Mouse (Mus musculus) spleen, postnatal 14 days (tissue): Measurements from ENCODE around the gene Hectd1.

ENCODE experiments used
- DNase-seq, 2 experiments: peaks; one replicate each; pipeline ENCODE4 v3.0.0; 2021 to 2022; ENCODE audit warnings: low spot score in 2 of 2

Hectd1 gene

GRCm38 (mm10) chr12:51768702-51769101 is 60.6 kb downstream of the Hectd1 start:
- no peak for DNase-seq

GRCm38 (mm10) chr12:51767454-51767853 is 61.9 kb downstream of the Hectd1 start:
- no peak for DNase-seq

- DNase-seq, result no peak
Measured at GRCm38 (mm10) chr12:51759374-51759773, 70.0 kb downstream of the Hectd1 start.

- DNase-seq, result no peak
Measured at GRCm38 (mm10) chr12:51756599-51756961, 72.8 kb downstream of the Hectd1 start.

- DNase-seq, result no peak
Measured at GRCm38 (mm10) chr12:51755938-51756598, 73.3 kb downstream of the Hectd1 start.

- DNase-seq, result no peak
Measured at GRCm38 (mm10) chr12:51747348-51747747, 82.0 kb downstream of the Hectd1 start.

GRCm38 (mm10) chr12:51744957-51745356 is 84.4 kb downstream of the Hectd1 start:
- no peak for DNase-seq

GRCm38 (mm10) chr12:51741690-51742089 is 87.6 kb downstream of the Hectd1 start:
- DNase-seq, result peak in 1 of 2 experiments; percentile 33

- DNase-seq, result no peak
Measured at GRCm38 (mm10) chr12:51736807-51737206, 92.5 kb downstream of the Hectd1 start.

- no peak for DNase-seq
Measured at GRCm38 (mm10) chr12:51736381-51736780, 93.0 kb downstream of the Hectd1 start.

- DNase-seq, result no peak
Measured at GRCm38 (mm10) chr12:51735840-51736271, 93.5 kb downstream of the Hectd1 start.

- DNase-seq, result no peak
Measured at GRCm38 (mm10) chr12:51734605-51735211, 94.6 kb downstream of the Hectd1 start.

GRCm38 (mm10) chr12:51729827-51730226 is 99.5 kb downstream of the Hectd1 start:
- DNase-seq, result no peak

GRCm38 (mm10) chr12:51729058-51729457 is 100.3 kb downstream of the Hectd1 start:
- no peak for DNase-seq

GRCm38 (mm10) chr12:51721836-51722235 is 107.5 kb downstream of the Hectd1 start:
- DNase-seq, result no peak

- DNase-seq, result no peak
Measured at GRCm38 (mm10) chr12:51718617-51719016, 110.7 kb downstream of the Hectd1 start.

- no peak for DNase-seq
Measured at GRCm38 (mm10) chr12:51712685-51713084, 116.7 kb downstream of the Hectd1 start.

- DNase-seq, result no peak
Measured at GRCm38 (mm10) chr12:51710154-51710553, 119.2 kb downstream of the Hectd1 start.

- DNase-seq, result no peak
Measured at GRCm38 (mm10) chr12:51709741-51710140, 119.6 kb downstream of the Hectd1 start.

- no peak for DNase-seq
Measured at GRCm38 (mm10) chr12:51708941-51709686, 120.2 kb downstream of the Hectd1 start.

GRCm38 (mm10) chr12:51706673-51707235 is 122.6 kb downstream of the Hectd1 start:
- no peak for DNase-seq

GRCm38 (mm10) chr12:51705778-51706177 is 123.6 kb downstream of the Hectd1 start:
- DNase-seq, result no peak

- DNase-seq, result no peak
Measured at GRCm38 (mm10) chr12:51704572-51704971, 124.8 kb downstream of the Hectd1 start.
